Mouse (Mus musculus): Measurements from ENCODE around the gene Adgrg1.
A peak's percentile ranks its signal among the peaks of the same experiment; 100 is the strongest.

Gene Adgrg1

GRCm38 (mm10) chr8:94974467-94975165, at the start of gene Adgrg1:
Adgrg1 (plus strand) TSS chr8:94974751.
- peak; percentile 91 for DNase-seq

GRCm38 (mm10) chr8:94928227-94928626, 46.3 kb upstream of the Adgrg1 start:
- no peak for DNase-seq

- DNase-seq: no peak
Observed at GRCm38 (mm10) chr8:94933918-94934317, 40.6 kb upstream of the Adgrg1 start.

- DNase-seq: no peak
Observed at GRCm38 (mm10) chr8:94935172-94935571, 39.4 kb upstream of the Adgrg1 start.

- DNase-seq: peak; percentile 74
Observed at GRCm38 (mm10) chr8:94942566-94942965, 32.0 kb upstream of the Adgrg1 start.

GRCm38 (mm10) chr8:94945185-94945584, 29.4 kb upstream of the Adgrg1 start:
- DNase-seq: no peak

- no peak for DNase-seq
Observed at GRCm38 (mm10) chr8:94948421-94948820, 26.1 kb upstream of the Adgrg1 start.

GRCm38 (mm10) chr8:94949010-94949409, 25.5 kb upstream of the Adgrg1 start:
- no peak for DNase-seq

GRCm38 (mm10) chr8:94950046-94950445, 24.5 kb upstream of the Adgrg1 start:
- DNase-seq: peak; percentile 88

GRCm38 (mm10) chr8:94950458-94950857, 24.1 kb upstream of the Adgrg1 start:
- no peak for DNase-seq

GRCm38 (mm10) chr8:94952086-94952485, 22.5 kb upstream of the Adgrg1 start:
- no peak for DNase-seq

- DNase-seq: no peak
Observed at GRCm38 (mm10) chr8:94953624-94954367, 20.8 kb upstream of the Adgrg1 start.

GRCm38 (mm10) chr8:94954368-94954737, 20.2 kb upstream of the Adgrg1 start:
- no peak for DNase-seq

GRCm38 (mm10) chr8:94954921-94955758, 19.4 kb upstream of the Adgrg1 start:
- DNase-seq: peak; percentile 60

GRCm38 (mm10) chr8:94956078-94956574, 18.4 kb upstream of the Adgrg1 start:
- DNase-seq: no peak

GRCm38 (mm10) chr8:94962201-94962600, 12.3 kb upstream of the Adgrg1 start:
- DNase-seq: peak; percentile 66

- no peak for DNase-seq
Observed at GRCm38 (mm10) chr8:94964828-94965227, 9.7 kb upstream of the Adgrg1 start.

- peak; percentile 82 for DNase-seq
Observed at GRCm38 (mm10) chr8:94966578-94966977, 8.0 kb upstream of the Adgrg1 start.

- DNase-seq: peak; percentile 83
Observed at GRCm38 (mm10) chr8:94967071-94967470, 7.5 kb upstream of the Adgrg1 start.

- peak; percentile 90 for DNase-seq
Observed at GRCm38 (mm10) chr8:94967554-94967953, 7.0 kb upstream of the Adgrg1 start.

- no peak for DNase-seq
Observed at GRCm38 (mm10) chr8:94973270-94973669, 1.3 kb upstream of the Adgrg1 start.

GRCm38 (mm10) chr8:94973786-94974185, 765 bp upstream of the Adgrg1 start:
- peak; percentile 73 for DNase-seq

Data from kidney, adult 9 months (tissue).